Mouse (Mus musculus) MEL (cell line): ENCODE results near the gene Tm9sf4. TPM values are rescaled to one million over a fixed set of nuclear protein-coding genes. Genes with fewer than 3 reads are reported as not detected.

Experiments
- DNase-seq: peaks from one replicate; pipeline ENCODE4 v3.0.0; 2011; ENCODE audit warnings: low read depth, low spot score
- H3K27ac ChIP-seq: 2 replicates; pipeline ENCODE4 v1.5.1; 2012; ENCODE audit warnings: low read depth, mild to moderate bottlenecking, control low read depth, low read length, moderate library complexity; ENCODE audit not compliant: control insufficient read depth
- H3K27me3 ChIP-seq, 2 experiments: fragments of 150-350 bp in 1 of 2; sonication (generic) in 1 of 2; 2 replicates each; pipeline ENCODE4 v1.6.1; 2012; ENCODE audit warnings: low read length in 2 of 2, mild to moderate bottlenecking in 2 of 2, improper control_type of control experiment in 1 of 2, moderate library complexity in 1 of 2; ENCODE audit not compliant: insufficient read depth in 2 of 2, control insufficient read depth in 1 of 2
- H3K36me3 ChIP-seq, 2 experiments: 2 replicates each; pipeline ENCODE4 v1.6.1; 2012 to 2014; ENCODE audit warnings: low read length in 2 of 2, improper control_type of control experiment in 1 of 2, inconsistent platforms in 1 of 2, mild to moderate bottlenecking in 1 of 2; ENCODE audit not compliant: insufficient read depth in 2 of 2, control insufficient read depth in 1 of 2
- H3K4me1 ChIP-seq, 2 experiments: fragments of 150-350 bp in 1 of 2; sonication (generic) in 1 of 2; 2 replicates each; pipeline ENCODE4 v1.6.1; 2012; ENCODE audit warnings: low read length in 2 of 2, improper control_type of control experiment in 1 of 2, mild to moderate bottlenecking in 1 of 2; ENCODE audit not compliant: insufficient read depth in 2 of 2, control insufficient read depth in 1 of 2
- H3K4me3 ChIP-seq, 2 experiments: fragments of 150-350 bp in 1 of 2; sonication (generic) in 1 of 2; 2 replicates each; pipeline ENCODE4 v1.5.1; 2012; ENCODE audit warnings: low read depth in 2 of 2, low read length in 2 of 2, mild to moderate bottlenecking in 2 of 2, moderate library complexity in 2 of 2, control low read depth in 1 of 2, improper control_type of control experiment in 1 of 2; ENCODE audit not compliant: control insufficient read depth in 1 of 2, insufficient read depth in 1 of 2
- H3K79me2 ChIP-seq: 2 replicates; pipeline ENCODE4 v1.6.1; 2012; ENCODE audit warnings: mild to moderate bottlenecking, low read length, moderate library complexity; ENCODE audit not compliant: control insufficient read depth, poor library complexity, insufficient read depth
- H3K9ac ChIP-seq: 2 replicates; pipeline ENCODE4 v1.6.1; 2012; ENCODE audit warnings: low read depth, mild to moderate bottlenecking, control low read depth, low read length, moderate library complexity; ENCODE audit not compliant: control insufficient read depth, poor library complexity, severe bottlenecking
- H3K9me3 ChIP-seq: fragments of 150-350 bp; sonication (generic); replicated peaks from 2 replicates; pipeline ENCODE4 v1.6.1; 2012; ENCODE audit warnings: mild to moderate bottlenecking, low read length, improper control_type of control experiment, moderate library complexity; ENCODE audit not compliant: insufficient read depth
- BHLHE40 ChIP-seq: IDR thresholded peaks from 2 replicates; pipeline ENCODE4 v1.6.1; 2012; ENCODE audit warnings: low read depth, mild to moderate bottlenecking, inconsistent platforms, low read length, improper control_type of control experiment, borderline replicate concordance
- CHD1 ChIP-seq: IDR thresholded peaks from 2 replicates; pipeline ENCODE4 v1.6.1; 2012; ENCODE audit warnings: low read depth, mild to moderate bottlenecking, inconsistent platforms, low read length, improper control_type of control experiment
- CHD2 ChIP-seq: IDR thresholded peaks from 2 replicates; pipeline ENCODE4 v1.6.1; 2011; ENCODE audit warnings: low read length, improper control_type of control experiment
- CTCF ChIP-seq, 3 experiments: IDR thresholded peaks in 2 of 3; conservative IDR thresholded peaks in 1 of 3; 2 replicates each; pipeline ENCODE4 v1.5.1; 2011 to 2012; ENCODE audit warnings: low read length in 3 of 3, low read depth in 2 of 3, mild to moderate bottlenecking in 2 of 3, improper control_type of control experiment in 1 of 3, inconsistent platforms in 1 of 3, mixed read lengths in 1 of 3, moderate library complexity in 1 of 3; ENCODE audit not compliant: control insufficient read depth in 1 of 3, insufficient read depth in 1 of 3, poor library complexity in 1 of 3, severe bottlenecking in 1 of 3
- E2F4 ChIP-seq: IDR thresholded peaks from 2 replicates; pipeline ENCODE4 v1.6.1; 2011; ENCODE audit warnings: low read depth, low read length, improper control_type of control experiment, borderline replicate concordance
- GABPA ChIP-seq: IDR thresholded peaks from 2 replicates; pipeline ENCODE4 v1.6.1; 2012; ENCODE audit warnings: low read depth, mild to moderate bottlenecking, inconsistent platforms, low read length, improper control_type of control experiment, moderate library complexity
- GATA1 ChIP-seq: IDR thresholded peaks from 2 replicates; pipeline ENCODE4 v1.6.1; 2011; ENCODE audit warnings: low read depth, low read length, improper control_type of control experiment
- JUND ChIP-seq: IDR thresholded peaks from 2 replicates; pipeline ENCODE4 v1.6.1; 2011; ENCODE audit warnings: low read depth, mild to moderate bottlenecking, improper control_type of control experiment, low read length
- KAT2A ChIP-seq: conservative IDR thresholded peaks from 2 replicates; pipeline ENCODE4 v1.6.1; 2012; ENCODE audit warnings: low read depth, low read length, improper control_type of control experiment, inconsistent platforms
- MAX ChIP-seq: IDR thresholded peaks from 2 replicates; pipeline ENCODE4 v1.6.1; 2011; ENCODE audit warnings: low read length, improper control_type of control experiment
- MEF2A ChIP-seq: IDR thresholded peaks from 2 replicates; pipeline ENCODE4 v1.6.1; 2014; ENCODE audit warnings: low read depth, mild to moderate bottlenecking, inconsistent platforms, low read length, improper control_type of control experiment; ENCODE audit not compliant: poor library complexity, insufficient replicate concordance, severe bottlenecking; ENCODE audit errors: extremely low read depth
- MXI1 ChIP-seq: IDR thresholded peaks from 2 replicates; pipeline ENCODE4 v1.6.1; 2011; ENCODE audit warnings: mild to moderate bottlenecking, low read depth, low read length, improper control_type of control experiment
- MYB ChIP-seq: IDR thresholded peaks from 2 replicates; pipeline ENCODE4 v1.6.1; 2011; ENCODE audit warnings: mild to moderate bottlenecking, low read depth, low read length, improper control_type of control experiment
- MYC ChIP-seq: IDR thresholded peaks from 2 replicates; pipeline ENCODE4 v1.6.1; 2011; ENCODE audit warnings: low read depth, mild to moderate bottlenecking, low read length, improper control_type of control experiment, moderate library complexity
- POLR2AphosphoS2 ChIP-seq: IDR thresholded peaks from 2 replicates; pipeline ENCODE4 v1.6.1; 2011; ENCODE audit warnings: low read length, improper control_type of control experiment
- POLR2AphosphoS5 ChIP-seq: IDR thresholded peaks from 2 replicates; pipeline ENCODE4 v1.6.1; 2012; ENCODE audit warnings: low read depth, borderline replicate concordance, mild to moderate bottlenecking, inconsistent platforms, low read length, moderate library complexity, mixed read lengths
- RAD21 ChIP-seq: IDR thresholded peaks from 2 replicates; pipeline ENCODE4 v1.6.1; 2011; ENCODE audit warnings: mild to moderate bottlenecking, low read depth, low read length, improper control_type of control experiment
- UBTF ChIP-seq: IDR thresholded peaks from 2 replicates; pipeline ENCODE4 v1.6.1; 2012; ENCODE audit warnings: low read depth, mild to moderate bottlenecking, inconsistent platforms, low read length, improper control_type of control experiment, moderate library complexity, borderline replicate concordance; ENCODE audit not compliant: insufficient read depth
- USF1 ChIP-seq: IDR thresholded peaks from 2 replicates; pipeline ENCODE4 v1.6.1; 2014; ENCODE audit warnings: low read depth, mild to moderate bottlenecking, inconsistent platforms, low read length, improper control_type of control experiment, moderate library complexity
- ZKSCAN1 ChIP-seq: IDR thresholded peaks from 2 replicates; pipeline ENCODE4 v1.6.1; 2012; ENCODE audit warnings: low read depth, mild to moderate bottlenecking, inconsistent platforms, low read length, improper control_type of control experiment, moderate library complexity
- ZMIZ1 ChIP-seq: IDR thresholded peaks from 2 replicates; pipeline ENCODE4 v1.6.1; 2012; ENCODE audit warnings: low read depth, mild to moderate bottlenecking, inconsistent platforms, low read length, improper control_type of control experiment, moderate library complexity
- ZNF384 ChIP-seq: IDR thresholded peaks from 2 replicates; pipeline ENCODE4 v1.6.1; 2012; ENCODE audit warnings: low read depth, mild to moderate bottlenecking, inconsistent platforms, low read length, improper control_type of control experiment
- polyA plus RNA-seq, 2 experiments: library from polyadenylated mRNA; stranded (reverse) in 1 of 2; unstranded in 1 of 2; fragments of >175 nt in 1 of 2; fragments of >200 nt in 1 of 2; gene quantifications; 2 replicates each; pipeline versions ENCODE4 v1.2.1 to v1.2.4; 2012; ENCODE audit warnings: low replicate concordance in 2 of 2, low read depth in 1 of 2; ENCODE audit not compliant: insufficient read length in 2 of 2, insufficient read depth in 1 of 2, missing spikeins in 1 of 2
- total RNA-seq: library from RNA; depleted of rRNA; stranded (reverse); fragments of 300-350 nt; gene quantifications from 2 replicates; pipeline ENCODE4 v1.2.3, GENCODE M21; 2012

The Tm9sf4 gene
- total and polyA plus RNA-seq, 3 experiments, result 16.1 to 269 (median 29.8) TPM

DNA sequence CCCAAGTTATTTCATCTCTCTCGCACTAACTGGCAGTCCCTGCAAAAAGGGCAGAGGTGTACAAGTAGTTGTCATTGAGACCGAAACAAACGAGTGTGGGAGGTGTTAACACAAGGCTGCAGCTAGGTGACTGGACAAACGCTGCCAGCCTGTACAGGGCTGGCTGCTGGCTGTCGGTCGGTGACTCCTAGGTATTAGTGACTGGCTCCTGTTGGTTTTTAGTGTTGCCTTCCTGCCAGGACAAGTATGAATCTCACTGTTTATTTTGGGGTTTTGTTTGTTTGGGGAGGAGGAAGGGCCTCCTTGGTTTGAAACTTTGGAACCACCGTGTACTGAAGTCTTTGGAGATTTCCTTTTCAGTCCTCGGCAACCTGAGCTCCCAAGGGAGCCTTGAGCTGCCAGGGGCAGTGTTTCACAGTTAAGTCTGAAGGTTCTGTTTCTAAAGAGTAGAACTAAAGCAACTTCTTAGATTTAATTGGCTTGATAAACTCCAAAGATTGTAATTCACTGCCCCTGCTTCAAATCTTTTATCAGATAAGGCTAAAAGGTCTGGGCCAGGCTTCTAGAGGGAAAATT, 15.0 kb downstream of the Tm9sf4 start:
- Histone ChIP-seq H3K36me3 (no peaks in the 10 kb centered on the region), H3K27me3 (no peaks in the 10 kb centered on the region), H3K27ac (no peak overlapping the region), H3K4me1 (no peaks in the 10 kb centered on the region), H3K9me3 (no peaks in the 10 kb centered on the region), H3K4me3 (no peak overlapping the region), H3K9ac (no peak overlapping the region), H3K79me2 (peaks cover 2% of the 10 kb centered on the region; the same call in 1 of the 2 replicates)
- TF ChIP-seq MEF2A, result no peak
- no peak for TF ChIP-seq ZKSCAN1
- TF ChIP-seq POLR2AphosphoS2, result no peak
- TF ChIP-seq USF1, result no peak
- no peak for TF ChIP-seq MXI1
- TF ChIP-seq GABPA, result no peak
- no peak for TF ChIP-seq ZNF384
- no peak for TF ChIP-seq MYB
- no peak for TF ChIP-seq KAT2A
- TF ChIP-seq CHD2, result no peak
- no peak for TF ChIP-seq UBTF
- TF ChIP-seq JUND, result no peak
- no peak for DNase-seq

DNA sequence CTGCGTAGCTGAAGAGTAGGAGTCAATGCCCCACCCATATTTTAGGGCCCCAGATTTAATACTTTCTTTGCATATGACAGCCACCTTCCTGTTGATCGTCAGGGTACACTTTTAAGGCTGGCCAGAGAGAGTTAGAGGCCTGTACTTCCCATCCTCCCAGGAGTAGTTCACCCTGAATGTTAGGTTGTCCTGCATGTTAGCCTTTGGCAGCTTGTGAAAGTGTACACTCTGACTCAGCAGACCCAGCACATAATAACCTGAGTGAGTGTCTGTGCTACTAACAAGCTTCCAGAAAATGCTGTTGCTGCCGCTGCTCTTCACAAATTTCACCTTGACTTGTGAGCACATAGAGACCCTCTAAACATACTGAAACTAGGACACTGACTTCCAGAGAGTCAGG, 16.1 kb downstream of the Tm9sf4 start:
- Histone ChIP-seq H3K36me3 (no peaks in the 10 kb centered on the region), H3K4me3 (no peak overlapping the region), H3K9ac (no peak overlapping the region), H3K9me3 (no peaks in the 10 kb centered on the region), H3K4me1 (no peaks in the 10 kb centered on the region), H3K27me3 (no peaks in the 10 kb centered on the region), H3K27ac (no peak overlapping the region), H3K79me2 (peaks cover 2% of the 10 kb centered on the region; the same call in 1 of the 2 replicates)
- no peak for DNase-seq
- no peak for TF ChIP-seq CTCF (IDR thresholded peaks at IDR 0.05 in 2 of 3, conservative IDR thresholded peaks at IDR 0.05 in 1 of 3; ENCODE audit: control insufficient read depth in 1 of 3, insufficient read depth in 1 of 3, low read depth in 2 of 3, low read length in 3 of 3, poor library complexity in 1 of 3, severe bottlenecking in 1 of 3)
- TF ChIP-seq ZNF384, result no peak
- TF ChIP-seq MYC, result no peak
- no peak for TF ChIP-seq GATA1
- no peak for TF ChIP-seq USF1
- no peak for TF ChIP-seq CHD1
- no peak for TF ChIP-seq RAD21
- no peak for TF ChIP-seq POLR2AphosphoS5
- TF ChIP-seq E2F4, result no peak
- no peak for TF ChIP-seq MAX
- no peak for TF ChIP-seq BHLHE40
- no peak for TF ChIP-seq ZMIZ1
